ENCODE assay signal across 24 mouse cellular contexts in genomic region chr16:31188799-31189198, GRCm38 (mm10). TPM values are rescaled to one million over a fixed set of nuclear protein-coding genes. Genes with fewer than 3 reads are reported as not detected.
A peak's percentile ranks its signal among the peaks of the same experiment; 100 is the strongest.
DNase-seq lines count a peak whose midpoint lies in the region; ATAC-seq and TF ChIP-seq lines count a peak whose summit lies in the region.
"Had no signal": no experiment of that assay in that cellular context is flagged by ENCODE, and none has a peak within 500 bp of the region (broad histone marks: within the 10 kb centered on the region; RNA-seq: fewer than 3 reads in every experiment).

No protein-coding gene starts in this region.

- no peaks in the 10 kb centered on the region for H3K27me3 ChIP-seq in forebrain, embryonic 15.5 days
- no peaks in the 10 kb centered on the region for H3K27me3 ChIP-seq in forebrain, postnatal 0 days (ENCODE audit: insufficient read depth, low read length)
- H3K27me3 ChIP-seq in lung, embryonic 16.5 days (ENCODE audit: control insufficient read depth, insufficient read depth, low read depth, low read length), result no peaks in the 10 kb centered on the region
- H3K27me3 ChIP-seq in midbrain, embryonic 11.5 days (ENCODE audit: control insufficient read depth, insufficient read depth, low read length), result no peaks in the 10 kb centered on the region
- no peaks in the 10 kb centered on the region for H3K27me3 ChIP-seq in hindbrain, embryonic 16.5 days (replicated peaks; ENCODE audit: control insufficient read depth, insufficient read depth, low read length)
- H3K27me3 ChIP-seq: heart, embryonic 13.5 days; hindbrain, embryonic 15.5 days; limb, embryonic 15.5 days; liver, embryonic 13.5 days; midbrain, embryonic 15.5 days; stomach, embryonic 15.5 days had no signal

- 80% methylated on average over 2 of the region's 2 CpGs for WGBS in forebrain, embryonic 15.5 days
- 71% methylated on average over 2 of the region's 2 CpGs for WGBS in forebrain, postnatal 0 days
- 43% methylated on average over 2 of the region's 2 CpGs for WGBS in lung, embryonic 16.5 days
- 53% methylated on average over 2 of the region's 2 CpGs for WGBS in lung, adult 2 months
- WGBS in midbrain, embryonic 11.5 days, result 88% methylated on average over 2 of the region's 2 CpGs
- WGBS in hindbrain, embryonic 16.5 days, result 87% methylated on average over 2 of the region's 2 CpGs

- DNase-seq in forebrain, postnatal 0 days, result no peak
- no peak for DNase-seq in lung, adult 2 months
- no peak for DNase-seq in midbrain, embryonic 11.5 days (ENCODE audit: low spot score, missing footprints)
- DNase-seq: cerebellum, adult 8-10 months; cerebellum, postnatal 25 days; heart, postnatal 10 days; kidney, adult 2 months; kidney, postnatal 36 days; layer of hippocampus, postnatal 36 days; liver, embryonic 13.5 days; right cerebral cortex, postnatal 25 days; thymus, postnatal 14 days had no signal

- H3K4me1 ChIP-seq in forebrain, embryonic 15.5 days, result peaks cover 33% of the 10 kb centered on the region
- peaks cover 6% of the 10 kb centered on the region; the same call in 1 of the 2 replicates for H3K4me1 ChIP-seq in forebrain, postnatal 0 days (ENCODE audit: insufficient read depth)
- peaks cover 53% of the 10 kb centered on the region for H3K4me1 ChIP-seq in lung, embryonic 16.5 days (replicated peaks; ENCODE audit: control insufficient read depth, insufficient read depth, low read length)
- peaks cover 35% of the 10 kb centered on the region for H3K4me1 ChIP-seq in lung, adult 2 months (ENCODE audit: control insufficient read depth, insufficient read depth, low read length)
- H3K4me1 ChIP-seq in bone marrow macrophage, adult 2 months (ENCODE audit: control insufficient read depth, insufficient read depth, low read length), result peaks cover 74% of the 10 kb centered on the region
- H3K4me1 ChIP-seq in midbrain, embryonic 11.5 days (ENCODE audit: control insufficient read depth, insufficient read depth, low read length), result 0 out of 2 replicates have a peak, but pooled peaks cover 2% of the 10 kb centered on the region
- H3K4me1 ChIP-seq in hindbrain, embryonic 16.5 days (ENCODE audit: control insufficient read depth, insufficient read depth, low read depth, low read length), result peaks cover 7% of the 10 kb centered on the region; the same call in 1 of the 2 replicates

- H3K4me3 ChIP-seq in forebrain, embryonic 15.5 days, result no peak overlapping the region
- no peak overlapping the region for H3K4me3 ChIP-seq in forebrain, postnatal 0 days (ENCODE audit: low read depth, low read length)
- H3K4me3 ChIP-seq in lung, embryonic 16.5 days (ENCODE audit: low read length), result no peak overlapping the region
- H3K4me3 ChIP-seq in lung, adult 2 months (replicated peaks; ENCODE audit: extremely low read depth, low read depth, low read length), result no peak overlapping the region
- H3K4me3 ChIP-seq in bone marrow macrophage, adult 2 months (ENCODE audit: insufficient read depth, low read length), result no peak overlapping the region
- H3K4me3 ChIP-seq in midbrain, embryonic 11.5 days (ENCODE audit: low read depth, low read length), result no peak overlapping the region
- no peak overlapping the region for H3K4me3 ChIP-seq in hindbrain, embryonic 16.5 days (ENCODE audit: low read length)
- H3K4me3 ChIP-seq: heart, embryonic 13.5 days; hindbrain, embryonic 10.5 days; hindbrain, embryonic 15.5 days; limb, embryonic 10.5 days; limb, embryonic 15.5 days; liver, embryonic 13.5 days; midbrain, embryonic 15.5 days; stomach, embryonic 15.5 days had no signal

- no peak overlapping the region for H3K4me2 ChIP-seq in forebrain, embryonic 15.5 days (replicated peaks)
- no peak overlapping the region for H3K4me2 ChIP-seq in forebrain, postnatal 0 days (ENCODE audit: low read depth)
- no peak overlapping the region for H3K4me2 ChIP-seq in lung, embryonic 16.5 days (ENCODE audit: low read depth, low read length)
- no peak overlapping the region for H3K4me2 ChIP-seq in midbrain, embryonic 11.5 days
- no peak overlapping the region for H3K4me2 ChIP-seq in hindbrain, embryonic 16.5 days (ENCODE audit: low read length)
- H3K4me2 ChIP-seq: heart, embryonic 13.5 days; hindbrain, embryonic 15.5 days; limb, embryonic 15.5 days; liver, embryonic 13.5 days; midbrain, embryonic 15.5 days; stomach, embryonic 15.5 days had no signal

- no peak for TF ChIP-seq POLR2A in lung, adult 2 months (IDR thresholded peaks at IDR 0.05; ENCODE audit: borderline replicate concordance, extremely low read depth, low read depth, low read length)
- no peak for TF ChIP-seq POLR2A in bone marrow macrophage, adult 2 months (IDR thresholded peaks at IDR 0.05; ENCODE audit: borderline replicate concordance, low read depth, low read length)

- no peak for ATAC-seq in forebrain, embryonic 15.5 days (replicated peaks)
- ATAC-seq in forebrain, postnatal 0 days, result no peak
- peak; percentile 7; the same call in 1 of the 2 replicates for ATAC-seq in lung, embryonic 16.5 days (ENCODE audit: low read depth)
- ATAC-seq in midbrain, embryonic 11.5 days (ENCODE audit: low FRiP score), result no peak
- no peak for ATAC-seq in hindbrain, embryonic 16.5 days
- ATAC-seq: midbrain, embryonic 15.5 days had no signal

- H3K27ac ChIP-seq in forebrain, embryonic 15.5 days (replicated peaks), result 0 out of 2 replicates have a peak overlapping the region, but pooled peaks have one; percentile 24
- H3K27ac ChIP-seq in forebrain, postnatal 0 days (ENCODE audit: low read depth, low read length), result no peak overlapping the region
- peak overlapping the region; percentile 56; the same call in 1 of the 2 replicates for H3K27ac ChIP-seq in lung, embryonic 16.5 days (ENCODE audit: low read length)
- 0 out of 2 replicates have a peak overlapping the region, but pooled peaks have one; percentile 11 for H3K27ac ChIP-seq in bone marrow macrophage, adult 2 months (ENCODE audit: insufficient read depth, low read depth, low read length)
- no peak overlapping the region for H3K27ac ChIP-seq in midbrain, embryonic 11.5 days (ENCODE audit: low read depth, low read length)
- H3K27ac ChIP-seq in hindbrain, embryonic 16.5 days (ENCODE audit: low read depth, low read length), result no peak overlapping the region
- H3K27ac ChIP-seq: hindbrain, embryonic 15.5 days; limb, embryonic 10.5 days; limb, embryonic 15.5 days; liver, embryonic 13.5 days; midbrain, embryonic 15.5 days; stomach, embryonic 15.5 days had no signal

- H3K36me3 ChIP-seq in forebrain, embryonic 15.5 days, result no peaks in the 10 kb centered on the region
- H3K36me3 ChIP-seq in forebrain, postnatal 0 days (ENCODE audit: insufficient read depth), result no peaks in the 10 kb centered on the region
- no peaks in the 10 kb centered on the region for H3K36me3 ChIP-seq in lung, embryonic 16.5 days (ENCODE audit: control insufficient read depth, insufficient read depth, low read length)
- H3K36me3 ChIP-seq in midbrain, embryonic 11.5 days (ENCODE audit: control insufficient read depth, insufficient read depth, low read length), result no peaks in the 10 kb centered on the region
- H3K36me3 ChIP-seq in hindbrain, embryonic 16.5 days (ENCODE audit: control insufficient read depth, insufficient read depth, low read length), result no peaks in the 10 kb centered on the region
- H3K36me3 ChIP-seq: heart, embryonic 13.5 days; hindbrain, embryonic 10.5 days; hindbrain, embryonic 15.5 days; limb, embryonic 10.5 days; limb, embryonic 15.5 days; liver, embryonic 13.5 days; midbrain, embryonic 15.5 days; stomach, embryonic 15.5 days had no signal

- H3K9ac ChIP-seq in forebrain, embryonic 15.5 days (replicated peaks), result no peak overlapping the region
- no peak overlapping the region for H3K9ac ChIP-seq in forebrain, postnatal 0 days
- no peak overlapping the region for H3K9ac ChIP-seq in lung, embryonic 16.5 days (ENCODE audit: low read length)
- H3K9ac ChIP-seq in midbrain, embryonic 11.5 days (ENCODE audit: low read length), result no peak overlapping the region
- no peak overlapping the region for H3K9ac ChIP-seq in hindbrain, embryonic 16.5 days (ENCODE audit: low read depth, low read length)
- H3K9ac ChIP-seq: hindbrain, embryonic 15.5 days; limb, embryonic 15.5 days; liver, embryonic 13.5 days; midbrain, embryonic 15.5 days; stomach, embryonic 15.5 days had no signal

- TF ChIP-seq CTCF in forebrain, postnatal 0 days (IDR thresholded peaks at IDR 0.05; ENCODE audit: low read depth), result no peak
- no peak for TF ChIP-seq CTCF in lung, adult 2 months (IDR thresholded peaks at IDR 0.05; ENCODE audit: insufficient read depth, low read length)
- no peak for TF ChIP-seq CTCF in bone marrow macrophage, adult 2 months (IDR thresholded peaks at IDR 0.05; ENCODE audit: low read depth, low read length)

- H3K9me3 ChIP-seq in forebrain, embryonic 15.5 days, result no peaks in the 10 kb centered on the region
- H3K9me3 ChIP-seq in forebrain, postnatal 0 days (ENCODE audit: low read length), result no peaks in the 10 kb centered on the region
- H3K9me3 ChIP-seq in lung, embryonic 16.5 days (ENCODE audit: control insufficient read depth, low read length), result no peaks in the 10 kb centered on the region
- no peaks in the 10 kb centered on the region for H3K9me3 ChIP-seq in midbrain, embryonic 11.5 days (ENCODE audit: control insufficient read depth, low read length)
- H3K9me3 ChIP-seq in hindbrain, embryonic 16.5 days (ENCODE audit: control insufficient read depth, low read length), result no peaks in the 10 kb centered on the region
- H3K9me3 ChIP-seq: G1E; heart, embryonic 13.5 days; hindbrain, embryonic 10.5 days; hindbrain, embryonic 15.5 days; limb, embryonic 10.5 days; limb, embryonic 15.5 days; liver, embryonic 13.5 days; midbrain, embryonic 15.5 days; stomach, embryonic 15.5 days had no signal

RNA-seq across cellular contexts. Expression of gene Acap2, which starts 12.2 kb away (rescaled TPM):
- polyA plus RNA-seq in forebrain, embryonic 15.5 days (2015; fragmentation: Nextera tagmentation; extraction: Ambion mirVana), result 14.0 and 14.3 TPM in 2 replicates
- 24.5 and 33.6 TPM in 2 replicates for total RNA-seq in forebrain, postnatal 0 days (2014; rRNA removed)
- 6.0 and 8.8 TPM in 2 replicates for polyA plus RNA-seq in forebrain, postnatal 0 days (2015; fragmentation: Nextera tagmentation; extraction: Ambion mirVana)
- polyA plus RNA-seq in lung, embryonic 16.5 days (2015; fragmentation: Nextera tagmentation; extraction: Ambion mirVana), result 26.8 and 27.3 TPM in 2 replicates
- polyA plus RNA-seq in lung, adult 2 months (2012; rRNA removed), result 18.6 and 21.8 TPM in 2 replicates
- 55.2 and 62.9 TPM in 2 replicates for polyA plus RNA-seq in bone marrow macrophage, adult 2 months (2012; ENCODE audit: insufficient read depth, insufficient read length, missing spikeins)
- polyA plus RNA-seq in midbrain, embryonic 11.5 days (2014; fragmentation: Nextera tagmentation; extraction: Ambion mirVana), result 23.2 and 24.2 TPM in 2 replicates
- polyA plus RNA-seq in hindbrain, embryonic 16.5 days (2015; fragmentation: Nextera tagmentation; extraction: Ambion mirVana), result 9.4 and 11.0 TPM in 2 replicates

Comparison
In these comparisons a context has a peak if more than half of its experiments do, and no peak if none do; other contexts are left out.
1. H3K27ac ChIP-seq: peak in forebrain, embryonic 15.5 days (single experiment), lung, embryonic 16.5 days (single experiment) and bone marrow macrophage, adult 2 months (single experiment); none in forebrain, postnatal 0 days (single experiment), midbrain, embryonic 11.5 days (single experiment) and hindbrain, embryonic 16.5 days (single experiment).